Mouse (Mus musculus) Patski (cell line): Measurements from ENCODE around the gene Btbd2. TPM values are rescaled to one million over a fixed set of nuclear protein-coding genes. Genes with fewer than 3 reads are reported as not detected.
"Not testable (repeated sequence)": the region's sequence is repeated elsewhere in the genome, so short reads cannot be mapped to it uniquely, and the experiment has no call there.

Experiments used
- ATAC-seq: fragments of 100-300 bp; one replicate; pipeline ENCODE4 v1.8.0; 2021
- CTCF ChIA-PET: fragments of 350-600 bp; sonication (Branson Sonifier 250); formaldehyde crosslinking; loops from one replicate; lab custom pipeline; 2022; ENCODE audit warnings: inconsistent platforms; lab: Charles Lee
- POLR2A ChIA-PET: fragments of 350-600 bp; sonication (Branson Sonifier 250); formaldehyde crosslinking; loops from one replicate; lab custom pipeline; 2022; ENCODE audit warnings: antibody characterized with exemption, inconsistent platforms; lab: Charles Lee
- DNase-seq: peaks from one replicate; pipeline ENCODE4 v3.0.0-alpha.2; 2011; ENCODE audit warnings: low read depth, low spot score
- H3K27me3 ChIP-seq: fragments of 371-371 bp; one replicate; pipeline ENCODE4 v1.5.1; 2021
- CTCF ChIP-seq: fragments of 100-300 bp; IDR thresholded peaks from one replicate; pipeline ENCODE4 v1.5.1; 2021
- in situ Hi-C: fragments of 300-500 bp; cut with MboI; formaldehyde crosslinking; loops from 3 replicates; pipeline ENCODE4 v1.11.1; 2018; ENCODE audit warnings: low pct_unique_long_range_greater_than_20kb, mixed read lengths
- polyA plus RNA-seq: library from polyadenylated mRNA; unstranded; gene quantifications from one replicate; pipeline ENCODE4 v1.2.3, GENCODE M21; 2021

Btbd2 gene
- polyA plus RNA-seq, 1 experiment from 2014 or later, result 70.4 TPM

GRCm38 (mm10) chr10:80611905-80612304 lies 45.0 kb downstream of the Btbd2 start:
- TF ChIP-seq CTCF, result no peak
- ATAC-seq (no peak), DNase-seq (no peak)
- no peaks in the 10 kb centered on the region for H3K27me3 ChIP-seq
- in situ Hi-C loops, result no loop called here
- CTCF ChIA-PET, result interaction anchor here (1.3 kb wide), 2 partner anchors 10 to 95 kb away, joined by 3 read pairs; no protein-coding TSS in a partner anchor
- POLR2A ChIA-PET, result interaction anchor here (0.6 kb wide), 1 partner anchor 180 kb away, joined by 3 read pairs; no protein-coding TSS in a partner anchor

- TF ChIP-seq CTCF, result no peak
- in situ Hi-C loops, result no loop called here
- ChIA-PET CTCF (interaction anchor here (0.8 to 1.6 kb wide), 8 partner anchors 9 to 95 kb away, joined by 3 to 5 read pairs (median 3); no protein-coding TSS in a partner anchor), POLR2A (interaction anchor here (1.0 kb wide), 1 partner anchor 9 kb away, joined by 3 read pairs; no protein-coding TSS in a partner anchor)
- DNase-seq, result no peak
- no peak for ATAC-seq
- H3K27me3 ChIP-seq, result no peaks in the 10 kb centered on the region
Observed at GRCm38 (mm10) chr10:80611024-80611423, 45.8 kb downstream of the Btbd2 start.

- no peaks in the 10 kb centered on the region for H3K27me3 ChIP-seq
- ChIA-PET POLR2A (interaction anchor here (1.0 kb wide), 1 partner anchor 10 kb away, joined by 3 read pairs; no protein-coding TSS in a partner anchor), CTCF (interaction anchor here (0.8 to 1.6 kb wide), 6 partner anchors 14 to 90 kb away, joined by 3 to 5 read pairs (median 3); no protein-coding TSS in a partner anchor)
- no peak for ATAC-seq
- in situ Hi-C loops, result no loop called here
- TF ChIP-seq CTCF, result no peak
- no peak for DNase-seq
Observed at GRCm38 (mm10) chr10:80610116-80610785, 46.6 kb downstream of the Btbd2 start.

GRCm38 (mm10) chr10:80609269-80609924 lies 47.5 kb downstream of the Btbd2 start:
- H3K27me3 ChIP-seq, result no peaks in the 10 kb centered on the region
- ChIA-PET POLR2A (no interaction called here), CTCF (no interaction called here)
- DNase-seq (no peak), ATAC-seq (no peak)
- TF ChIP-seq CTCF, result no peak
- in situ Hi-C loops, result no loop called here

DNA sequence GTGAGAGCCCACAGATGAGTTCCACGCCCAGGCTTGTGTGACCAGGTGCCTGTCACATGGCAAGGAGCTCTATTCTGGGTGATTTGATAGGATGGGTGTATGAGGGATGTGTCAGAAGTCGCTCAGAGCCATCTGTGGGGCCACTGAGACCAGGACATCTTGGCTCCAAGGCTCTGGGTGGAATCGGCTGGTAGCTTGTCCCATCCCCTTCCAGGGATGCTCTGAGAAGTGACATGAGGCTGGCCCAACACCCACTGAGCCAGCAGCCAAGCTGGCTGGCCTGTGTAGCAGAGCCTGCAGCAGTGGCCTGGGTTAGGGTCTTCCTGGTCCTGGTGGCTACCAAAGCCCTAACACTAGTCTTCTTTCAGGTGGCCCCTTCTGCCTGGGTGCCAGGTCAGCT lies 48.4 kb downstream of the Btbd2 start:
- CTCF ChIA-PET, result no interaction called here
- ATAC-seq (no peak), DNase-seq (no peak)
- no peaks in the 10 kb centered on the region for H3K27me3 ChIP-seq
- TF ChIP-seq CTCF, result no peak
- POLR2A ChIA-PET, result no interaction called here
- in situ Hi-C loops, result no loop called here

DNA sequence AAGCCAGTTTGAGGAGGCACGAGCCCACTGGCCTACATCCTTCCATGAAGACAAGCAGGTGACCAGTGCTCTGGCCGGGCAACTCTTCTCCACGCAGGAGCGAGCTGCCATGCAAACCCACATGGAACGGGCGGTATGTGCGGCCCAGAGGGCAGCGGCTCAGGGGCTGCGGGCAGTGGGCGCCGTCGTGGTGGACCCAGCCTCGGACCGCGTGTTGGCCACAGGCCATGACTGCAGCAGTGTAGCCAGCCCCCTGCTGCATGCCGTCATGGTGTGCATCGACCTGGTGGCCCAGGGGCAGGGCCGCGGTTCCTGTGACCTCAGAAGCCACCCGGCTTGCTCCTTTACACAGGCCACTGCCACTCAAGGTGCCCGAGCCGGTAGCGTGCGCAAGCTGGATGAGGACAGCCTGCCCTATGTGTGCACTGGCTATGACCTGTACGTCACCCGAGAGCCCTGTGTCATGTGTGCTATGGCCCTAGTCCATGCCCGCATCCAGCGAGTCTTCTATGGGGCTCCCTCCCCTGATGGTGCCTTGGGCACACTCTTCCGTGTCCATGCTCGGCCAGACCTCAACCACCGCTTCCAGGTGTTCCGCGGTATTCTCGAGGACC lies 50.0 kb downstream of the Btbd2 start:
- POLR2A ChIA-PET, result no interaction called here
- CTCF ChIA-PET, result no interaction called here
- ATAC-seq, result no peak
- H3K27me3 ChIP-seq, result no peaks in the 10 kb centered on the region
- DNase-seq, result no peak
- no peak for TF ChIP-seq CTCF
- in situ Hi-C loops, result no loop called here

DNA sequence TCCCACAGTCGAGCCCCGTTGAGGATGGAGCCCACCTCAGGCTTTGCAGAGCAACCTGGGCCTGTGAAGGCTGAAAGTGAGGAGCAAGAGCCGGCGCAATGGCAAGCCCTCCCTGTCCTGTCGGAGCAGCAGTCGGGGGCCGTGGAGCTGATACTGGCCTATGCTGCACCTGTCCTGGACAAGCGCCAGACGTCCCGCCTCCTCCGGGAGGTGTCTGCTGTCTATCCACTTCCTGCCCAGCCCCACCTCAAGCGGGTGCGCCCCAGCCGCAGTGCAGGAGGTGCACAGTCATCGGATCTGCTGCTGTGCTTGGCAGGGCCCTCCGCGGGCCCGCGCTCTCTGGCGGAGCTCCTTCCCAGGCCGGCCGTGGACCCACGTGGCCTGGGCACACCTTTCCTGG lies 50.6 kb downstream of the Btbd2 start:
- no peak for TF ChIP-seq CTCF
- no peaks in the 10 kb centered on the region for H3K27me3 ChIP-seq
- CTCF ChIA-PET, result no interaction called here
- ATAC-seq (no peak), DNase-seq (no peak)
- POLR2A ChIA-PET, result no interaction called here
- in situ Hi-C loops, result no loop called here

GRCm38 (mm10) chr10:80605721-80606120 lies 51.1 kb downstream of the Btbd2 start, which contains the start of gene Gm49322:
TSS of gene Gm49322 (plus strand) at chr10:80606021.
- ATAC-seq, POLR2A ChIA-PET, in situ Hi-C loops, CTCF ChIA-PET, DNase-seq, H3K27me3 ChIP-seq: not testable (repeated sequence)

- DNase-seq (no peak), ATAC-seq (no peak)
- no peak for TF ChIP-seq CTCF
- ChIA-PET CTCF (no interaction called here), POLR2A (interaction anchor here (1.6 kb wide), 1 partner anchor 9 kb away, joined by 4 read pairs; no protein-coding TSS in a partner anchor)
- in situ Hi-C loops, result no loop called here
- no peaks in the 10 kb centered on the region for H3K27me3 ChIP-seq
Observed at GRCm38 (mm10) chr10:80604988-80605387, 51.9 kb downstream of the Btbd2 start.

GRCm38 (mm10) chr10:80604001-80604509 lies 52.8 kb downstream of the Btbd2 start:
- H3K27me3 ChIP-seq, result no peaks in the 10 kb centered on the region
- TF ChIP-seq CTCF, result no peak
- DNase-seq, result no peak
- CTCF ChIA-PET, result interaction anchor here (0.9 to 1.4 kb wide), 3 partner anchors 14 to 80 kb away, joined by 3 to 6 read pairs (median 4); no protein-coding TSS in a partner anchor
- POLR2A ChIA-PET, result interaction anchor here (0.8 to 1.6 kb wide), 3 partner anchors 10 to 75 kb away, joined by 3 to 4 read pairs (median 4); no protein-coding TSS in a partner anchor
- in situ Hi-C loops, result no loop called here
- ATAC-seq, result no peak
